Mouse (Mus musculus) heart, adult 8-10 months (tissue): Measurements from ENCODE around the gene Mpdu1. TPM values are rescaled to one million over a fixed set of nuclear protein-coding genes. Genes with fewer than 3 reads are reported as not detected.
"Not testable (repeated sequence)": the region's sequence is repeated elsewhere in the genome, so short reads cannot be mapped to it uniquely, and the experiment has no call there.

Experiments used
- DNase-seq: peaks from one replicate; pipeline ENCODE4 v3.0.0; 2022; ENCODE audit warnings: low spot score
- microRNA-seq: library from miRNA; unstranded; fragments of <30 nt; microRNA quantifications from one replicate; pipeline ENCODE4 v1.2.0, GENCODE M21; 2022
- total RNA-seq, 4 experiments: library from RNA; stranded (reverse); gene quantifications; 2 replicates each; pipeline ENCODE4 v1.2.4; 2022

The Mpdu1 gene
- total RNA-seq, 4 experiments from 2014 or later = 13.6 to 18.8 (median 15.5) TPM

DNA sequence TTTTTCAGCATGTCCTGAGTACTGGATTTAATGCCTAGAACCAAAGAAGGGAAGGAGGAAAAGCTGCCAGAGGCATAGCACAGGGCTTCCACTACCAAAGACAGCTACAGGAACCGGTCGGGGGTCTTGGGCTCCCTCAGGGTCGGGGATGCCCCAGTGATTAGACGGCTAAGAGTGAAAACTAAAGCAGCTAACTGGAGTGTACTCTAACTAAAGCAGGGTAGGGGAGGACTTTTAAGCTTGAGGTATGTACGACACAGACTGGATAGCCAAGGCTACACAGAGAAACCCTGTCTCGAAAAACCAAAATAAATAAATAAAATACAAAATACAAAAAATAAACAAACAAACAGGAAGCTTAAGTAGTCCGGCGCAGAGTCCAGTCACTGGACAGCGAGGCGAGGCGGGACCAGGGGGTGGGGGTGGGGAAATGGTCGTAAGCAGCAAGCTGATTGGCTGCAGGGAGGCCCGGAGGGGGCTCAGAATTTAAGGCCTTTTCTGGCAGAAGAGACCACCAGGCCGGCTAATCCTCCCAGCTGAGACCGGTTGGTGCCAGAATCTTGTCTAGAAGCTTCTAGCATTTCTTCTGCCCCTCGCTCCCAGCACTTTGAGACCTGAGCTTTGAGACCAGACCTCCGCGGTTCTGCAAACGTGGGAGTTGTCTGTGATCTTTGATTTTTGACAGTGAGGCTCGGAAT lies 40.7 kb downstream of the Mpdu1 start, which contains the start of gene Sat2:
Sat2 (plus strand) TSS at position 454 of the 698 bp plus-strand sequence.
- peak; percentile 38 for DNase-seq

DNA sequence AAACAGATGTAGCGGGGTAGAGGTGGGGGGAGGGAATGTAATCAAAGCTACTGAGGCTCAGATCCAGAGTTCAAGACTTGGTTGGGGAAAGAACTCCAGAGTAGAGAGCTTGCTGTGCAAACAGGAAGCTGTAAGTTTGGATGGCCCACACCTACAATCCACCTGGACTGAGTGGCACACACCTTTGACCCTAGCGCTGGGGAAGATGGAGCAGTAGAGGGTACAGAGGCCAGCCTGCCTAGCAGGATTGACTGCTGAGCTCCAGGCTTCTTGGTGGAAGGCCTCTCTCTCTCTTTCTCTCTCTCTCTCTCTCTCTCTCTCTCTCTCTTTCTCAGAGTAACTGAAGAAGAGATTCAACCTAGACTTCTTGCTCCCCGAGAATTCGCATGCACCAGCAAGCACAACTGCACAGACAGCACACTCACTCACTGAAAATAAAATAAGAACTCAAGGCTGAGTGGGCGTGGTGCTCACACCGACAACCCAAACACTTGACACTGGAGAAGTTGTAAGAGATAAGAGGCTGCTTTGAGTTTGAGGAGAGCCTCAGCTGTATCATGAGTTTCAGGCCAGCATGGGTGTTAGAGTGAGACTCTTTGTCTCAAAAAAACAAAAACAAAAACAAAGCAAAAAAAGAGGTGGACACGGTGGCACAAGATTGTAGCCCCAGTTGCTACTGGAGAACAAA lies 41.9 kb downstream of the Mpdu1 start:
- DNase-seq = no peak

DNA sequence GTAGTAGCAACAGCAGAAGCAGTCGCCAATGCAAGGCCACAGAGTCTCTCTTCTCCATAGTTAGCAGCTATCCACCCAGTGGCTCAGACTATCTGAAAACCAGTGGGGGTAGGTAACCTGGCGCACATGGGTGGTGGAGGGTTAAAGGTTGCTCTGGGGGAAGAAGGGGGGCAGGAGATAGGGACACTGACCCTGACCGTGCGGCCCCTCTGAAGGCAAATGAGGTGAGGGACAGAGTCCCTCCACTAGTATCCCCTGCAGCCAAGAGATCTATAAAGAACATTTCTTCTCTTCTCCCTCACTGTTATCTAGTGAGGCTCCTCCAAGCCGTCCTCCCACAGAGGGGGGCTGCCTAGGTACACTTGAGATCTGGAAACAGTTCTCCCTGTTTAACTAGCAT lies 44.6 kb downstream of the Mpdu1 start, which contains the start of gene Shbg:
Shbg (minus strand) TSS at position 101 of the 400 bp plus-strand sequence.
- no peak for DNase-seq

DNA sequence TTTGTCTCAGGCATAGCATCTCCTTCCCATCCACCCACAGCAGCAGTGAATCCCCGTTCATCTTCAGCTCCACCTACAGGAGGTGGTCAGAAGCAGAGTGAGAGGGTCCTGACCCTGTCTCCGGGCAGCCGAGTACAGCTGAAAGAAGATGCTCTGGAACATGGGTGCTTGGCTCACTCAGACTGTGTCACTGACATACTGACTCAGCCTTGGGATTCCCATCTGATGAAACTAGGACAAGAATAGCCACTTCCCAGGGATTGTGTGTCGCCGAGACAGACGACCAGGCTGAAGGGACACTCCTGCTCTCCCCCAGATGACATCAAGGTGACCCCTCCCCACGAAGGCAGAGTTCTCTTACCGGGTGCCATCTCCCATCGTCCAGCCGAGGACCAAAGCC lies 45.7 kb downstream of the Mpdu1 start:
- DNase-seq = no peak

DNA sequence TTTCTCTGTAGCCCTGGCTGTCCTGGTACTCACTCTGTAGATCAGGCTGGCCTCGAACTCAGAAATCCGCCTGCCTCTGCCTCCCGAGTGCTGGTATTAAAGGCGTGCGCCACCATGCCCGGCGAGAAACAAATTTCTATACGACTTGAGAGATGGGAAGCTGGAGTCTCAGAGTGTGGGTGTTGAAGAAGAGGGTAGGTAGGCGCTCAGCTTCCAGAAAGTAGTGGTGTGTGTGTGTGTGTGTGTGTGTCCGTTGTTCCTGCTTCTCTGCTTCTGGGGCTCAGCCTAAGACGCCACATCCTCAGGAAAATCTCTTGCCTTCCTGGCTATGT lies 48.2 kb downstream of the Mpdu1 start:
- not testable (repeated sequence) for DNase-seq

DNA sequence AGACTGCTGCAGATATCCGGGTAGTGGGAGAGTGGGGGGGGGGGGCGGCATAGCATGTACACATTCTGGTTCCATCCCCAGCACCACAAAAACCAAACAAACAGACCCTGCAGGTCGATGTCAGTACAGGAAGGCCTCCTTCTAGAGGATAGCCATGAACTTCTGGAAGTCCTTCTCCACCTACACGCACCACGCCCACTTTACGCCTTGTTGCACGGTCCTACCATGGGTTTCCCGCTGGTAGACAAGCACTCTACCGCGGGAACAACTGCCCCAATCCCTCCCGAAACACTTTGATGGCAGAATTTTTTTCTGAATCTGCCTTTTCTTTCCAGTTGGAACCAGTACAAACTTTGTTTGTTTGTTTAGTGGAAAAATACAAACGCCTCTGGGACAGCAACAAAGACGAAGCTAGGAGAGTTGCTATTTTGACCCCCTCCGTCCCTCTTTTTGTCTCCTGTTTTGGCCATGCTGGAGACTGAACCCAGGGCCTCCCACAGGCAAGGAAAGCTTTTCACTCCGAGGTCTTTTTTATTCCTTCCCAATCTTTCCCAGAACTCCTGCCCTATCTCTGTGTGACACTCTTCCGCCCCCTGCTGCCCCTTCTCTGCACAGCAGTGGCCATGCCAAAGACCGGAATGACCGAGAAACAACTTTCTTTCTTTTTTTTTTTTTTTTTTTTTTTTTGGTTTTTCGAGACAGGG lies 48.7 kb downstream of the Mpdu1 start:
- peak; percentile 89 for DNase-seq

DNA sequence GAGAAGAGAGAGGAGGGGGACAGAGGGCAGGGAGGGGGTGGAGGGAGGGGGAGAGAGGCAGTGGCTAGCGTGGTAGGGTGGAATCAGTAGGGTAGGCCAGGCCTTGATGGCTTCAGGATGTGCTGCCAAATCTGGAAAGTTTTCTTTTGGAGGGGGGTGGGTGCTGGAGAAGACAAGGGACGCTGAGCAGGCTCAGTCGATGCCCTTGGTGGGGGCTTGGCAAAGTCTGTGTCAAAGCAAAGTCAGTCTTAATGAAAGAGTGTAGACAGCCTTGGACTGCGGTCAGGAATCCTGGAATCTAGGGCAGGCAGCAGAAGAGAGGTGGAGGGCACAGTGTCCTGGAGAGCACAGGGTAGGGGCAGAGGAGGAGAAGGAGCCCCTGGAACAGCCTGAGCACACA lies 51.5 kb downstream of the Mpdu1 start:
- DNase-seq = no peak

DNA sequence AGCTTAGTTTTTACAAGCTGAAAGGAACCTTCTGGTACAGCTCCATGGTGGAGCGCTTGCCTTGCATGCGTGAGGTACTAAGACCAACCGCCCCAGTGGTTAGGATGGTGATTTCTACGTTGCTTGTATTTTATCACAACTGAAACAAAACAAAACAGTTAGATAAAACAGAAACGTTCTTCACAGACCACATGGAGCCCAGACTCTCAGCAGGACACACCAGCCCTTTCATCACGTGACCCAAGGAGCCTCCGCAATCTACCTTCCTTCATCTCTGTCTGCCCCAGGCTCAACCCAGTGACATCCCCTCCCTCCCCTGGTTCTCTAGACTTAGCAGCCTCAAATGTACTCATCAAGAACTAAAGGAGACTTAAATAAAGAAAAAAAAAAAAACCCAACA lies 53.0 kb downstream of the Mpdu1 start:
- no peak for DNase-seq

DNA sequence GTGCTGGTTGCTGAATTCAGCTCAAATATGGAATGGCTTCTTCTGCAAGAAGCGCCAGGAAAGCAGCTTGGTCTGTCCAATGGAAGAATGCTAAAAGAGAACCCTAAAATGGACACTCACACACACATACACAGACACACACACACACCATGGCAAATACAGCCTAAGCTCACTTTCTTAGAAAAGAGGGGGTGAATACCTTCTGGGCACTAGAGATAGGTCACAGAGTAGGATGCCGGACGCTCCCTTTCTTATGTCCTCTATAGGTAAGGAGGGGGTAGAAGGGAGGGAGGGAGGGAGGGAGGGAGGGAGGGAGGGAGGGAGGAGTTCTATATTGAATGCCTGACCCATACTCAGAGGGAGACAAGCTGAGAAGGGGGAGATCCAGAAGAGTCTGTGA lies 53.9 kb downstream of the Mpdu1 start:
- no peak for DNase-seq

DNA sequence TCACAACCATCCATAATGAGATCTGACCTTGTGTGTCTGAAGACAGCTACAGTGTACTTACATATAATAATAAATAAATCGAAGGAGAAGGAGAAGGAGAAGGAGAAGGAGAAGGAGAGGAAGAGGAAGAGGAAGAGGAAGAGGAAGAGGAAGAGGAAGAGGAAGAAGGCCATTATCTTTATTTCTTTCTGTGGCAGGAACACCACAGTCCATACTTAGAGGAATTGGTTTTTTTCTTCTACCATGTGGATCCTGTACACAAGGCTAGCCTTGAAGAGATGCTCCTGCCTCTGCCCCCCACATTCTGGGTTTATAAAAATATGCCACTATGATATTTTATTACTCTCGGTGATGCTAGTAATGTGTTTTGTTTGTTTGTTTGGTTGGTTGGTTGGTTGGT lies 55.6 kb downstream of the Mpdu1 start:
- no peak for DNase-seq

Small RNA genes within 50 kb of the gene (microRNA-seq; reads per million reads assigned to microRNA genes)
- gene Mir1934 (5.0 reads per million, percentile 11 among the genes with 10 or more reads in this experiment), gene Mir467f (not detected)

Other genes with a start within 250 kb of the Mpdu1 start
- gene Kdm6b, start 249.0 kb downstream of the Mpdu1 start, total RNA-seq = 10 to 100 TPM; 19.1 to 26.2 (median 22.3) TPM
- gene Dnah2, start 113.5 kb downstream of the Mpdu1 start, total RNA-seq = under 1 TPM; 0.22 to 0.66 (median 0.40) TPM
- gene Efnb3, start 102.4 kb downstream of the Mpdu1 start, total RNA-seq = 100 to 1,000 TPM; 105 to 137 (median 128) TPM
- 1 to 10 TPM; 4.6 to 6.7 (median 5.6) TPM for gene Wrap53, start 82.4 kb downstream of the Mpdu1 start, total RNA-seq
- gene Trp53, start 82.3 kb downstream of the Mpdu1 start, total RNA-seq = 10 to 100 TPM; 12.8 to 16.3 (median 14.1) TPM
- 10 to 100 TPM; 12.4 to 16.3 (median 13.1) TPM for gene Atp1b2, start 56.7 kb downstream of the Mpdu1 start, total RNA-seq
- not detected for gene Shbg, start 44.7 kb downstream of the Mpdu1 start, total RNA-seq
- 1 to 10 TPM; 2.6 to 5.3 (median 3.3) TPM for gene Sat2, start 40.6 kb downstream of the Mpdu1 start, total RNA-seq
- gene Fxr2, start 29.7 kb downstream of the Mpdu1 start, total RNA-seq = 100 to 1,000 TPM in 1 of 4 experiments, 10 to 100 TPM in 3; 92.4 to 109 (median 94.5) TPM
- gene Sox15, start 7.3 kb downstream of the Mpdu1 start, total RNA-seq = not detected
- gene Cd68, start 3.5 kb upstream of the Mpdu1 start, total RNA-seq = 1 to 10 TPM; 4.5 to 7.0 (median 6.3) TPM
- 100 to 1,000 TPM; 162 to 194 (median 186) TPM for gene Eif4a1, start 9.8 kb upstream of the Mpdu1 start, total RNA-seq
- 10 to 100 TPM; 27.2 to 40.0 (median 28.7) TPM for gene Senp3, start 19.4 kb upstream of the Mpdu1 start, total RNA-seq
- gene Tnfsf13, start 23.1 kb upstream of the Mpdu1 start, total RNA-seq = 1 to 10 TPM; 2.6 to 4.3 (median 2.9) TPM
- gene Tnfsf12, start 33.2 kb upstream of the Mpdu1 start, total RNA-seq = 10 to 100 TPM; 14.9 to 19.6 (median 17.5) TPM
- 1 to 10 TPM; 1.4 to 4.2 (median 3.1) TPM for gene Tnfsfm13, start 33.5 kb upstream of the Mpdu1 start, total RNA-seq
- 10 to 100 TPM; 28.5 to 35.7 (median 32.9) TPM for gene Polr2a, start 96.0 kb upstream of the Mpdu1 start, total RNA-seq
- gene Slc35g3, start 99.3 kb upstream of the Mpdu1 start, total RNA-seq = not detected
- 10 to 100 TPM; 43.7 to 52.4 (median 49.3) TPM for gene Zbtb4, start 103.3 kb upstream of the Mpdu1 start, total RNA-seq
- gene Chrnb1, start 133.3 kb upstream of the Mpdu1 start, total RNA-seq = 1 to 10 TPM; 2.2 to 4.3 (median 3.8) TPM
- 1 to 10 TPM; 2.1 to 3.3 (median 2.6) TPM for gene Fgf11, start 139.2 kb upstream of the Mpdu1 start, total RNA-seq
- under 1 TPM; 0.14 to 0.57 (median 0.31) TPM for gene Tmem102, start 143.0 kb upstream of the Mpdu1 start, total RNA-seq
- not detected for gene Gm39566, start 152.7 kb upstream of the Mpdu1 start, total RNA-seq
- gene Spem2, start 155.8 kb upstream of the Mpdu1 start, total RNA-seq = not detected
- gene Spem1, start 159.5 kb upstream of the Mpdu1 start, total RNA-seq = not detected
- 1 to 10 TPM; 3.1 to 6.9 (median 4.3) TPM for gene Nlgn2, start 175.1 kb upstream of the Mpdu1 start, total RNA-seq
- 100 to 1,000 TPM; 193 to 338 (median 283) TPM for gene Tmem256, start 175.9 kb upstream of the Mpdu1 start, total RNA-seq
- gene Plscr3, start 183.7 kb upstream of the Mpdu1 start, total RNA-seq = 10 to 100 TPM; 20.7 to 25.3 (median 21.7) TPM
- gene Tnk1, start 196.1 kb upstream of the Mpdu1 start, total RNA-seq = under 1 TPM in 1 of 4 experiments, not detected in 3; 0.23 TPM
- gene Tmem95, start 215.4 kb upstream of the Mpdu1 start, total RNA-seq = not detected
- 1 to 10 TPM; 2.0 to 2.6 (median 2.4) TPM for gene Kctd11, start 218.8 kb upstream of the Mpdu1 start, total RNA-seq
- 1 to 10 TPM in 2 of 4 experiments, under 1 TPM in 2; 0.16 to 1.1 (median 0.83) TPM for gene Acap1, start 232.9 kb upstream of the Mpdu1 start, total RNA-seq
- under 1 TPM; 0.43 to 0.81 (median 0.60) TPM for gene 2810408A11Rik, start 238.3 kb upstream of the Mpdu1 start, total RNA-seq
- 10 to 100 TPM; 38.0 to 50.9 (median 43.4) TPM for gene Neurl4, start 238.4 kb upstream of the Mpdu1 start, total RNA-seq